Mouse (Mus musculus): ENCODE results near the gene Olfr1415.
"Not testable (repeated sequence)": the region's sequence is repeated elsewhere in the genome, so short reads cannot be mapped to it uniquely, and the experiment has no call there.

Olfr1415 gene

GRCm38 (mm10) chr1:92496001-92496400, at the start of gene Olfr1415:
Olfr1415 (minus strand) TSS chr1:92496101.
- no peak for DNase-seq

GRCm38 (mm10) chr1:92539071-92539470, 43.2 kb upstream of the Olfr1415 start:
- no peak for DNase-seq

DNA sequence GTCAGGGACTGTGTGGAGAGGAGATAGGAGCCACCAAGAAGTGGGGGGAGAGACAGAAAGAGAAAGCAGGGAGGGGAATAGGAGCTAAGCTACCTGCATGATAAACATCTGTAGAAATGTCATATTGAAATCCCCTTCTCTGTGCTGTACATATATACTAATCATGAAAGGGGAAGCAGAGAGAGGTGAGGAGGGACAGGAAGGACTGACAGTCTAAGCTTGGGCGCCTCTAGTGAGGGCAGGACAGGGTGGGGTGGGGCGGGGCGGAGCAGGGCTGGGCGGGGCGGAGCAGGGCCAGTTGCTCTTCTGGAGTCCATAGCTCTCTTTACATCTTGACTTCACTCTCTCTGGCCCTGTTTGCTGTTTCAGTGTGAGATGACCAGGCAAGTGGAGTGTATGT, 41.1 kb upstream of the Olfr1415 start:
- DNase-seq: no peak

DNA sequence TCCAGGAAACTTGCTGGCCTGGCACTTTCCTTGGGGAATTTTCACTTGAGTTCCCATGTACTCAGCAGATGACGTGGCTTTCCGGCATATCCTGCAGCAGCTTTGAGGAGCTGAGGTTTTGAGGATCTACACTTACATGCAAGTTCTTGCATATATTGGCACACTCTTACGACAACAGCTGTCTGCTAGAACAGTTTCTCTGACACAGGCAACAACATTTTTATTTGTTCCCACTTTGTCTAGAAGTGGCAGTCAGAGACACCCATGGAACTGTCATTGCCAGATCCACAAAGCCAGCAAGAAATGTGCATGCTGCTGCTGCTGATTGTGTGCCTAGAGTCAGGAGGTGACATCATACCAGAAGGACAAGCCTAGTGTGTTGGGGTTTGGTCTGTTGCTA, 27.9 kb upstream of the Olfr1415 start:
- DNase-seq: no peak

- peak; percentile 62 for DNase-seq
These were observed 25.5 kb upstream of the Olfr1415 start for GRCm38 (mm10) chr1:92521376-92521775.

- DNase-seq: no peak
These were observed 23.1 kb upstream of the Olfr1415 start for GRCm38 (mm10) chr1:92519046-92519445.

DNA sequence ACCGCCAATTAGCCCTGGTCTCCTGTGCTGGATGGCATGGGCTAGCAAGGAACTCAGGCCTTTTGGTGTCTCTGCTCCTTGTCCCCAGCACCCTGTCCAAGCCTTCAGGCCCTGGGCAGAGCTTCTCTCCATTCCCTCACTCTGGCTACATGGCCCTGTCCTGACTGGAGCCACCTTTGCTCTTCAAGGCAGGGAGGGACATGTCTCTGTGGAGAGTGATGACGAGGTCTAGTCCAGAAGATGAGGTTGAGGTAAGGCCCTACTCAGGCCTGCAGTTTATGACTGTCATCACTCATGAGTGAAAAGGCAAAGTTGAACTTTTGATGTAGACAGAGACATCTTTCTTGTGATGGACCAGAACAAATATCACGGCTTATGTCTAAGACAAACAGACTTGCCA, 22.7 kb upstream of the Olfr1415 start, which contains the start of gene Olfr1414:
Gene Olfr1414 (minus strand): TSS at position 101 of the 400 bp plus-strand sequence.
- no peak for DNase-seq

GRCm38 (mm10) chr1:92515390-92515789, 19.5 kb upstream of the Olfr1415 start:
- no peak for DNase-seq

GRCm38 (mm10) chr1:92511646-92512045, 15.7 kb upstream of the Olfr1415 start:
- DNase-seq: not testable (repeated sequence)

- DNase-seq: no peak
These were observed 10.9 kb downstream of the Olfr1415 start, which contains the start of gene Olfr1416 for GRCm38 (mm10) chr1:92485013-92485412. Olfr1416 (minus strand) TSS chr1:92485113.

DNA sequence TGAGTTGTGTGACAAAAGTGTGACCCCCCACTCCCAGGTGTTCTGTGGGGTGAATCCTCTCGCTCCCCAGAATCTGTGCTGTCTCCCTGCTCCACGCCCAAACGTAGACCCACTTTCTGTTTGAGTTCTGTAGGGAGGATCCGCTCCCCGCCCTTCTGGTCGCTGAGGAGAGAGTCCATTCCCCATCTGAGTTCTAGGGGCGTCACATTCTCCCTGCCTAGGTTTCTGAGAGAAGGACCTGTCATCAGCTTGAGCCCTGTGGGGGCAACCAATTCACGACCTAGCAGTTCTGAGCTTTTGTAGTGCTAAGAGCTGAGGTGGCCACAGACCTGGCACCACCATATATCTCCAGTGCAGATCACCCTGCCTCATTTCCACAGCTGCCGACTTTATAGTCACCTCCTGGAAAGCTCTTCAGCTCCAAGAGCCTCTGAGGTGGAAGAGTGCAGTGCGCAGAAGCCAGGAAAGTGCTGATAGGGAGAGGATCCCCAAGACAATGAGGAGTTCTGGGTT, 21.8 kb downstream of the Olfr1415 start:
- DNase-seq: no peak

DNA sequence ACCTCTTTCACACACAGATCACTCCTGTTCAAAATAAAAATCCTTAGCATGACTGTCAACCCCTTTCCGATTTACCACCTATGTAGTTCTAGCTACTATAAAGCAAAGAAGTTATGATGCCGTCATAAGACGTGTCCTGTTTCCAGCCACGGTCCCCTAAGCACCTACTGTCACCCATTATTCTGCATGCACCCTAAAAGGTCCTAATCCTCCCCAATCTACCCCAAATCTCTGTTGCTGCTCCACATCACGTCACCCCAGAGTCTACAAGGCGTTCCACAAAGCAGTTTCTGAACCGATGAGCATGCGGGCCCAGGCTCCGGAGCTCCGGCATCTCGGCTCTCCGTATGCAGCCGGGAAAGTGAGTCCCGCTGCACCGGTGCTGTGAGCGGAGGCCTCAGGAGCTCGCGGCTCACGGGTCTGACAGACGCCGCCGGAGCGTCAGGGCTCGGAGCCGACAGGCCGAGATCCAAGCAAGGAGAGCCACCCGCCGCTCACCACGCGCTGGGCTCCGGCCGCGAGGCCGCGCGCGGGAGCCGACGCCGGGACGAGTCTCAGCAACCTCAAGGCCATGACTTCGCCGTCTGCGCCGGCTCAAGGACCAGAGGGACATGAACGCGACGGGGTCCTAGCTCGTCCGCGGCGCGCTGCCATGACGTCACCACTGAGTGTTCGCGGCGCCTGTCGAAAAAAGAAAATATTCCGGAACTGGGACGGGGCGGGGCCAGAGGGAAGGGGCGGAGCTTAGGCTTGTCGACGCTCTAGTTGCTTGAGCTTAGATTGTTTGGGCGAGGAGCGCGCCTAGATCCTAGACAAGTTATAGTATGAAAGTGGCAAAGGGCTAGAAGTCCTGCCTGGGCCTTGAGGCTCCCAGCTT, 22.5 kb downstream of the Olfr1415 start, which contains the start of gene Ndufa10:
Gene Ndufa10 (minus strand): TSS at position 696 of the 877 bp plus-strand sequence.
- DNase-seq: peak; percentile 97

DNA sequence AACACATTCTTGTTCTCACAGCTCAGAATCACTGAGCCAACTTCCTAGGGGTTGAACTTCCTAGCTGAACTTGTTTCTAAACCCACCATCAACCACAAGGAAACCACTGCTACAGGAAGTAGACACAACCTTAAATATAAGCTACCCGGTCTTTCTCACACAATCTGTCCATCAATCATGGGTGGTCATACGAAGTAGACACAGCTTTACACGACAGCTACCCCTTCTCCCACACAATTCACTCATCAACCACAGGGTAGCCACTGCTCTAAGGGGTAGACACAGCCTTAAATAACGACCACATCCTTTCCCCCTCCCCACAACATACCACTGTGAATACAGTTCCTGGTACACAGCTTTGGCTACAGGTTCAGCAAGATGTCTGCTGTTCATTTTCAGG, 27.0 kb downstream of the Olfr1415 start:
- no peak for DNase-seq

- DNase-seq: no peak
These were observed 37.5 kb downstream of the Olfr1415 start for GRCm38 (mm10) chr1:92458416-92458815.

- DNase-seq: no peak
These were observed 38.1 kb downstream of the Olfr1415 start for GRCm38 (mm10) chr1:92457758-92458157.

DNA sequence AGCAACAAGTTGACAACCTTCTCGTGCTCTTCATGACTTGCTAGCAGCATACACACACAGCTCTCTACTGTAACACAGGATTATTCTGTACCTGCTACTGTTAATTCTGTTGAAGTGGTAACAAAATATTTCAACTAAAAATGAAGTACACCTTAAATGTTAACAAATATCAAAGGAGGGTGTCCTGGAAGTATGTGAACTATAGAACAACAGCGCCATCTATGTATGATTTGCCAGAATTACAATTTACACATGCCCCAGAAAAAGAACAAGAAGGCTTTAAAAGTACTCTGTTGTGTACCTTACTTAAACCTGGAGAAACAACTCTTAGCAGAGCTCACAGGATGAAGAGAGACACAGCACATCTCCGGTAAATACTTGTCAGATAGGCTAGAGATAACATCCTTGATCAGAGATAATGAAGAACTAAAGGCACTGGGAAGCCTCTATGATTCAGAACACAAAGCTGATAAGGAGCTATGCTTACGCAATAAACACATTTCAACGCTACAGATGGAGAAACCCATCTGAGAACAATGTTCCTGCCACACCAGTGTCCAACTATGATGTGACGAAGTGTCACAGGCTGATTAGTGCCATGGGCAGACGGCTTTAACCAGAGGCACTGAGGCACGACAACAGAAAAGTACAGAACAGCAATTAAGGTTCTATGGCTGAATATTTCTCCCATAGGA, 42.0 kb downstream of the Olfr1415 start:
- DNase-seq: no peak

- DNase-seq: no peak
These were observed 47.6 kb downstream of the Olfr1415 start for GRCm38 (mm10) chr1:92448293-92448692.

DNA sequence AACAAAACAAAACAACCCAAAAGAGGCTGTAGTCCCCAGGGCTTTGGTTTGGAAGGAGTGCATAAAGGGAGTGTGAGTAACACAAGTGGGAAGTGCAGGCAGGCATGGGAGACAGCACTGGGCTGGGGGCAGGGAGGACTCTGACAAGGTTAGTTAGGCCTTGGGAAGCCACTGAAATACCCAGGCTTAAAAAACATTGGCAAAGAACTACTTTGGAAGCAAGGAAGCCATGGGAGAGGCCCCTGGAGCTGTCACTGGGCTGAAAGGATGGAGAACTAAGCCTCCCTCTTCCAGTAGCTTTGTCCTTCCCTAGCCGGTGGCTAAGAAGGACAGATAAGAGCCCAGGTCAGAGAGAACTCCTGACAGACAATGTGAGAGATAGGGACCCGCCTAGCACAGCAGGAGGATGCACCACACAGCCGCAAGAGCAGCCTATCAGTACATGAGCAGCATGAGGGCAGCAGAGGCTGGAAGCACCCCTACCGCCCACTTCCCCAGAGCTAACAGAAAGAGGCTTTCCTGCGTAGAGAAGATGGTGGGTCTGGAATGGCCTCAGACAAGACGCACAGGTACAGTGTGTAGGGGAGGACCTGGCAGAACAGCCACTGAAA, 54.3 kb downstream of the Olfr1415 start:
- DNase-seq: no peak

DNA sequence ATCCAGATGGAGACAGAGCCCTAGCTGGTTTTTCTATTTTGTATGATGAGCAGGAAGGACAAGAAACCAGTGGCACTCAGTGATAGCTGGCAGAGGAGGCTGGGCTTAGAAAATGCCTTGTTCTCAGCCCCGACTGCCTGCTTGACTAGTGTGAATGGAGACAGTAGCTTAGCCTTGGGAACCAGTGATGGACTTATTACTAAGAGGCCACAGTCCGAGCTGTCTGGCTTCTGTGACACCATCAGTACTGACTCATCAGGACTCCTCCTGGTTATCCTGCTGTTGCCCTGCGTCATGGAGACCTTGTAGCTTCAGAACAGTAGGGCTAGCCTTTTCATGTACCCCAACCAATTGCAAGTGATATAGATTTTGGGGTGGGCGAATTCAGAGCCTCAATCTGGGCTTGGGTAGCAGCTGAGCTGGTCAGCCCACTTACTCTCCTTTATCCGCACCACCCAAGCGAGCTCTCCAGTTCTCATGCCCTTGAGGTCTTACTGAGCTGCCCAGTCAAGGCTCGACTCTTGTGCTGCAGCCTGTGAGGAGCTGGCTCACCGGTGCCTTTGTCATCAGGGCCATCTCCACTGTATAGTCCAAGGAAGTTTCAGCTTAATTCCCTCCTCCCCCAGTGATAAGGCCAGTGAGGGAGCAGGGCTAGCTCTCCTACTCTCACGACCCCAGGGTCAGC, 55.7 kb downstream of the Olfr1415 start:
- DNase-seq: no peak

Measured in kidney, postnatal 10 days (tissue).